Comparison of ENCODE assay signal across 8 mouse cellular contexts in genomic region chr8:121117186-121117651, GRCm38 (mm10). TPM values are rescaled to one million over a fixed set of nuclear protein-coding genes. Genes with fewer than 3 reads are reported as not detected.
DNase-seq lines count a peak whose midpoint lies in the region; ATAC-seq and TF ChIP-seq lines count a peak whose summit lies in the region.

No protein-coding gene starts in this region.

- peak overlapping the region; percentile 66 for H3K4me3 ChIP-seq in ES-Bruce4 (ENCODE audit: low read depth, low read length)
- H3K4me3 ChIP-seq in heart, embryonic 15.5 days: peak overlapping the region; percentile 68
- H3K4me3 ChIP-seq in liver, embryonic 15.5 days (replicated peaks): peak overlapping the region; percentile 46; the same call in 1 of the 2 replicates

- under 1% methylated on average over 62 of the region's 62 CpGs for WGBS in heart, embryonic 15.5 days
- whole genome bisulfite sequencing in liver, embryonic 15.5 days (ENCODE audit: insufficient replicate concordance): 2% methylated on average over 62 of the region's 62 CpGs

- no peak for TF ChIP-seq POLR2A in ES-Bruce4 (IDR thresholded peaks at IDR 0.05; ENCODE audit: insufficient read depth, low read length)

- no peaks in the 10 kb centered on the region for H3K36me3 ChIP-seq in ES-Bruce4 (ENCODE audit: control insufficient read depth, insufficient read depth, low read length, poor library complexity, severe bottlenecking)
- H3K36me3 ChIP-seq in heart, embryonic 15.5 days: no peaks in the 10 kb centered on the region
- H3K36me3 ChIP-seq in liver, embryonic 15.5 days (replicated peaks): no peaks in the 10 kb centered on the region

- no peaks in the 10 kb centered on the region for H3K4me1 ChIP-seq in ES-Bruce4 (ENCODE audit: control insufficient read depth, insufficient read depth, low read length)
- peaks cover 30% of the 10 kb centered on the region for H3K4me1 ChIP-seq in heart, embryonic 15.5 days (replicated peaks)
- peaks cover 8% of the 10 kb centered on the region for H3K4me1 ChIP-seq in liver, embryonic 15.5 days (replicated peaks)

- H3K27ac ChIP-seq in ES-Bruce4 (ENCODE audit: insufficient read depth, low read length): no peak overlapping the region
- H3K27ac ChIP-seq in heart, embryonic 15.5 days: peak overlapping the region; percentile 93
- no peak overlapping the region for H3K27ac ChIP-seq in liver, embryonic 15.5 days (replicated peaks)

- no peak for TF ChIP-seq CTCF in ES-Bruce4 (IDR thresholded peaks at IDR 0.05; ENCODE audit: low read depth, low read length)

- TF ChIP-seq EP300 in ES-Bruce4 (IDR thresholded peaks at IDR 0.05; ENCODE audit: insufficient read depth, low read depth, low read length): no peak

- peaks cover 59% of the 10 kb centered on the region for H3K27me3 ChIP-seq in ES-Bruce4 (ENCODE audit: control insufficient read depth, insufficient read depth, low read length, poor library complexity, severe bottlenecking)
- H3K27me3 ChIP-seq in heart, embryonic 15.5 days: peaks cover 86% of the 10 kb centered on the region
- peaks cover 100% of the 10 kb centered on the region for H3K27me3 ChIP-seq in liver, embryonic 15.5 days

- peak overlapping the region; percentile 89 for H3K4me2 ChIP-seq in heart, embryonic 15.5 days
- H3K4me2 ChIP-seq in liver, embryonic 15.5 days: no peak overlapping the region

- no peaks in the 10 kb centered on the region for H3K9me3 ChIP-seq in ES-Bruce4 (replicated peaks; ENCODE audit: control insufficient read depth, insufficient read depth, low read length, poor library complexity, severe bottlenecking)
- H3K9me3 ChIP-seq in heart, embryonic 15.5 days (replicated peaks): no peaks in the 10 kb centered on the region
- no peaks in the 10 kb centered on the region for H3K9me3 ChIP-seq in liver, embryonic 15.5 days (replicated peaks)

- peak; percentile 23 to 44 for DNase-seq in adrenal gland, postnatal 36 days
- DNase-seq in adrenal gland, postnatal 4 days (ENCODE audit: low spot score in 2 of 2): no peak
- no peak for DNase-seq in right cerebral cortex, postnatal 4 days
- no peak for DNase-seq in right cerebral cortex, postnatal 36 days (ENCODE audit: low spot score in 2 of 2)
- DNase-seq in urinary bladder, adult 18-20 months (ENCODE audit: low spot score in 2 of 2): no peak

- H3K9ac ChIP-seq in ES-Bruce4 (ENCODE audit: low read depth, poor library complexity, severe bottlenecking): peak overlapping the region; percentile 85
- H3K9ac ChIP-seq in heart, embryonic 15.5 days: peak overlapping the region; percentile 64
- no peak overlapping the region for H3K9ac ChIP-seq in liver, embryonic 15.5 days

- ATAC-seq in heart, embryonic 15.5 days (replicated peaks; ENCODE audit: insufficient number of reproducible peaks, insufficient read depth, low FRiP score, low read depth): no peak
- no peak for ATAC-seq in liver, embryonic 15.5 days (ENCODE audit: insufficient read depth)

RNA-seq across cellular contexts. Expression of gene Foxc2, which starts 1.2 kb away (rescaled TPM):
- 1 to 10 TPM; 4.9 to 8.3 TPM for total RNA-seq in adrenal gland, postnatal 36 days (2021)
- total RNA-seq in adrenal gland, postnatal 4 days (2021): 10 to 100 TPM in 1 of 2 experiments, 1 to 10 TPM in 1; 9.8 to 15.2 TPM
- polyA plus RNA-seq in ES-Bruce4 (2011; ENCODE audit: insufficient read depth, insufficient read length, low read depth, missing spikeins): not detected in 2 replicates
- polyA plus RNA-seq in heart, embryonic 15.5 days (2015; fragmentation: Nextera tagmentation; extraction: Ambion mirVana): 6.4 and 8.5 TPM in 2 replicates
- not detected in 2 replicates for polyA plus RNA-seq in liver, embryonic 15.5 days (2015; fragmentation: Nextera tagmentation; extraction: Ambion mirVana)

RNA-seq across cellular contexts. Expression of gene Mthfsd, which starts 9.0 kb away (rescaled TPM):
- total RNA-seq in adrenal gland, postnatal 36 days (2021): 10 to 100 TPM; 29.5 to 30.6 TPM
- 10 to 100 TPM; 39.2 to 42.7 TPM for total RNA-seq in adrenal gland, postnatal 4 days (2021)
- polyA plus RNA-seq in ES-Bruce4 (2011; ENCODE audit: insufficient read depth, insufficient read length, low read depth, missing spikeins): 35.5 and 38.9 TPM in 2 replicates
- polyA plus RNA-seq in heart, embryonic 15.5 days (2015; fragmentation: Nextera tagmentation; extraction: Ambion mirVana): 29.7 and 38.2 TPM in 2 replicates
- polyA plus RNA-seq in liver, embryonic 15.5 days (2015; fragmentation: Nextera tagmentation; extraction: Ambion mirVana): 19.3 and 19.8 TPM in 2 replicates

RNA-seq across cellular contexts. Expression of gene Foxl1, which starts 10.5 kb away (rescaled TPM):
- under 1 TPM; 0.16 to 0.40 TPM for total RNA-seq in adrenal gland, postnatal 36 days (2021)
- 1 to 10 TPM; 1.2 to 1.8 TPM for total RNA-seq in adrenal gland, postnatal 4 days (2021)
- not detected in 2 replicates for polyA plus RNA-seq in ES-Bruce4 (2011; ENCODE audit: insufficient read depth, insufficient read length, low read depth, missing spikeins)
- 0.34 and 0.94 TPM in 2 replicates for polyA plus RNA-seq in heart, embryonic 15.5 days (2015; fragmentation: Nextera tagmentation; extraction: Ambion mirVana)
- 0.09 and 0.12 TPM in 2 replicates for polyA plus RNA-seq in liver, embryonic 15.5 days (2015; fragmentation: Nextera tagmentation; extraction: Ambion mirVana)

RNA-seq across cellular contexts. Expression of gene Foxf1, which starts 33.0 kb away (rescaled TPM):
- 1 to 10 TPM in 1 of 2 experiments, under 1 TPM in 1; 0.40 to 1.8 TPM for total RNA-seq in adrenal gland, postnatal 36 days (2021)
- total RNA-seq in adrenal gland, postnatal 4 days (2021): 1 to 10 TPM; 1.1 TPM
- 0.33 TPM in 1 of 2 replicates, not detected in the other for polyA plus RNA-seq in ES-Bruce4 (2011; ENCODE audit: insufficient read depth, insufficient read length, low read depth, missing spikeins)
- 3.3 and 9.6 TPM in 2 replicates for polyA plus RNA-seq in heart, embryonic 15.5 days (2015; fragmentation: Nextera tagmentation; extraction: Ambion mirVana)
- polyA plus RNA-seq in liver, embryonic 15.5 days (2015; fragmentation: Nextera tagmentation; extraction: Ambion mirVana): 2.8 and 3.0 TPM in 2 replicates

Comparison
In these comparisons a context has a peak if more than half of its experiments do, and no peak if none do; other contexts are left out.
1. DNase-seq: peak in adrenal gland, postnatal 36 days (2 of 2); none in adrenal gland, postnatal 4 days (0 of 2), right cerebral cortex, postnatal 4 days (single experiment), right cerebral cortex, postnatal 36 days (0 of 2) and urinary bladder, adult 18-20 months (0 of 2).
2. Peak in every context shown above with its lines, with median percentiles within 50 percentile points of each other: H3K4me3 ChIP-seq.